Mouse (Mus musculus) heart, embryonic 13.5 days (tissue): ENCODE results near the gene Sik2. TPM values are rescaled to one million over a fixed set of nuclear protein-coding genes. Genes with fewer than 3 reads are reported as not detected.

Experiments
- ATAC-seq: fragments of 200-750 bp; cut with Nextera tagmentation; 2 replicates; pipeline ENCODE4 v1.8.0; 2017; ENCODE audit warnings: moderate TSS enrichment; ENCODE audit not compliant: insufficient number of reproducible peaks, low FRiP score, low TSS enrichment; ENCODE audit errors: extremely low read depth
- H3K27ac ChIP-seq: fragments of 300-500 bp; sonication (generic); replicated peaks from 2 replicates; pipeline ENCODE4 v1.5.1; 2015; ENCODE audit warnings: moderate library complexity, mild to moderate bottlenecking, inconsistent platforms
- H3K27me3 ChIP-seq: fragments of 300-500 bp; sonication (generic); replicated peaks from 2 replicates; pipeline ENCODE4 v1.6.1; 2015; ENCODE audit warnings: mild to moderate bottlenecking, inconsistent platforms
- H3K36me3 ChIP-seq: fragments of 300-500 bp; sonication (generic); 2 replicates; pipeline ENCODE4 v1.6.1; 2015; ENCODE audit warnings: mild to moderate bottlenecking, inconsistent platforms
- H3K4me1 ChIP-seq: fragments of 300-500 bp; sonication (generic); 2 replicates; pipeline ENCODE4 v1.6.1; 2015; ENCODE audit warnings: inconsistent platforms
- H3K4me2 ChIP-seq: fragments of 300-500 bp; sonication (generic); 2 replicates; pipeline ENCODE4 v1.6.1; 2015; ENCODE audit warnings: inconsistent platforms, mild to moderate bottlenecking, moderate library complexity
- H3K4me3 ChIP-seq: fragments of 300-500 bp; sonication (generic); 2 replicates; pipeline ENCODE4 v1.5.1; 2015; ENCODE audit warnings: moderate library complexity, mild to moderate bottlenecking, inconsistent platforms
- H3K9ac ChIP-seq: fragments of 300-500 bp; sonication (generic); 2 replicates; pipeline ENCODE4 v1.6.1; 2015; ENCODE audit warnings: inconsistent platforms, mild to moderate bottlenecking, moderate library complexity
- H3K9me3 ChIP-seq: fragments of 300-500 bp; sonication (generic); 2 replicates; pipeline ENCODE4 v1.6.1; 2016; ENCODE audit warnings: inconsistent platforms
- WGBS: fragments of 180-500 bp; shearing (Covaris S2); methylation state at CpG from one replicate; pipeline ENCODE4 v1.1.7; 2015; ENCODE audit warnings: mixed read lengths; 5-methylcytosine and 5-hydroxymethylcytosine counted together
- polyA plus RNA-seq: library from polyadenylated mRNA; unstranded; fragments of >200 nt; fragmentation: Nextera tagmentation; extraction: Ambion mirVana; gene quantifications from 2 replicates; pipeline ENCODE4 v1.2.1, GENCODE M21; 2015

The Sik2 gene
- polyA plus RNA-seq, 1 experiment from 2014 or later, result 13.4 TPM

DNA sequence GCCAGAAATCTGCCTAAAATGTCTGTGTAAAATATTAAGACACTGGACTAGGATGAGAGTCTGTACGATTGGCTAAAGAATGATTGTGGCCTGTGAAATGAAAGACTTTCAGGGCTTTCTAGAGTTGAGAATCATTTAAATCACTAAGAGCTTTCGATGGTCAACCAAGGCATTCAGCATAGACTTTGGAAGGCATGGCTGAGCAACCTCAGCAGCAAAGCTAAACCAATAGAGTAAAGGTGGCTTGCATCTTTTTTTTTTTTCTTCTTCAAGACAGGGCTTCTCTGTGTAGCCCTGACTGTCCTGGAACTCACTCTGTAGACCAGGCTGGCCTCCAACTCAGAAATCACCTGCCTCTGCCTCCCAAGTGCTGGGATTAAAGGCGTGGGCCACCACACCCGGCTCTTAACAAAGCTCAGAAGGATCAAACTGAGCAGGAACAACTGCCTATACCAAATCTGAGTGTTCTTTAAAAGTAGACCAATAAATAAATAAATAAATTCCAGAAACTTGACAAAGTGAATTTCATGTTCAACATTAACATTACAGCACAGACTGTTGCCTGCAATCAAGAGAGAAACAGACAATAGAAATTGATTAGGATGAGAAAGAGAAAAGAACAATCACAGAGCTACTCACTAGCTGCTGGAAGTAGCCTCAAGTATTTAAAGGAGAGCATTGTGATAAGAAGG lies 27.2 kb downstream of the Sik2 start:
- Histone ChIP-seq H3K9ac (no peak overlapping the region), H3K4me1 (no peaks in the 10 kb centered on the region), H3K4me2 (no peak overlapping the region), H3K9me3 (no peaks in the 10 kb centered on the region), H3K36me3 (no peaks in the 10 kb centered on the region), H3K27me3 (no peaks in the 10 kb centered on the region), H3K27ac (no peak overlapping the region), H3K4me3 (no peak overlapping the region)
- 89% methylated on average over 4 of the region's 4 CpGs for WGBS
- ATAC-seq, result no peak

DNA sequence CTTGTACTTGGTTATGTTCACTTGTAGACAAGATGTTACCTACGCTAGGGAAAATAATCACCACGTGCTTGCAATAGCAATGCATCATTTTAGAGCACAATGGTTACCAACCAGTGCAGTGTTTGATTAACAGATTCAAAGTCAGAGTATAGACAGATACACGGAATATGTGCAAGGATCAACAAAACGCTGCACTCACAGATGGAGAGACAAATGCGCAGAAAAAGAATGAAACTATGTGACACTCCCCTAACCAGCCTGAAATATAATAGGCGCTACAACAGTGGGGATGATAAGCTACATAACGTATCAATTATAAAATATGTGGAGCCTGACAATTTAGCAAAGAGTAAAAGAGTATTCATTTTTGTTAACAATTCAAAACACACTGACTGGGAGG lies 34.2 kb downstream of the Sik2 start:
- H3K4me3 ChIP-seq, result no peak overlapping the region
- peaks cover 8% of the 10 kb centered on the region; the same call in 1 of the 2 replicates for H3K4me1 ChIP-seq
- H3K36me3 ChIP-seq, result no peaks in the 10 kb centered on the region
- H3K27me3 ChIP-seq, result no peaks in the 10 kb centered on the region
- no peak for ATAC-seq
- H3K9me3 ChIP-seq, result no peaks in the 10 kb centered on the region
- H3K27ac ChIP-seq, result no peak overlapping the region
- H3K9ac ChIP-seq, result no peak overlapping the region
- no peak overlapping the region for H3K4me2 ChIP-seq
- 86% methylated on average over 7 of the region's 7 CpGs for WGBS

GRCm38 (mm10) chr9:50970413-50970812 lies 38.5 kb downstream of the Sik2 start:
- Histone ChIP-seq H3K36me3 (no peaks in the 10 kb centered on the region), H3K4me3 (no peak overlapping the region), H3K4me2 (no peak overlapping the region), H3K27ac (no peak overlapping the region), H3K9ac (no peak overlapping the region), H3K9me3 (no peaks in the 10 kb centered on the region), H3K4me1 (peaks cover 12% of the 10 kb centered on the region; the same call in 1 of the 2 replicates), H3K27me3 (no peaks in the 10 kb centered on the region)
- WGBS, result 60% methylated on average over 4 of the region's 4 CpGs
- no peak for ATAC-seq

DNA sequence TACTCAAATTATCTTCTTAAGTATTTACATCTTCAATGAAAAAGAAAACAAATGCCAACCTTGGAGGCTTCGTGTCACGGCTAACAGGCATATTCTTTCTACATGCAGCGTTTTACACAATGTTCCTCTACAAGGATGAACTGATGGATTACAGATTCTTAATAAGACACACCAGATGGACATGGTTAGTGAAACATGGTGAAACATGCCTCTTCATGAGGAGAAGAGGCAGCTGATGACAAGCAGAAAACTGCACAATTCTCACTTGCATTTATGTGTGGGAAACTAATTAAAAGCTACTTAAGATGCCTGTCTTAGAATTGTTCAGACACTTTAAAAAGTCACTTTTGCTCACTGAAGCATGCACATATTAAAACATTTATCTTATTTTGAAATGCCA lies 39.6 kb downstream of the Sik2 start:
- no peak overlapping the region for H3K4me3 ChIP-seq
- H3K4me2 ChIP-seq, result no peak overlapping the region
- no peaks in the 10 kb centered on the region for H3K27me3 ChIP-seq
- H3K4me1 ChIP-seq, result peaks cover 12% of the 10 kb centered on the region; the same call in 1 of the 2 replicates
- no peak for ATAC-seq
- no peak overlapping the region for H3K27ac ChIP-seq
- H3K9me3 ChIP-seq, result no peaks in the 10 kb centered on the region
- no peak overlapping the region for H3K9ac ChIP-seq
- 95% methylated on average over 3 of the region's 3 CpGs for WGBS
- H3K36me3 ChIP-seq, result no peaks in the 10 kb centered on the region

DNA sequence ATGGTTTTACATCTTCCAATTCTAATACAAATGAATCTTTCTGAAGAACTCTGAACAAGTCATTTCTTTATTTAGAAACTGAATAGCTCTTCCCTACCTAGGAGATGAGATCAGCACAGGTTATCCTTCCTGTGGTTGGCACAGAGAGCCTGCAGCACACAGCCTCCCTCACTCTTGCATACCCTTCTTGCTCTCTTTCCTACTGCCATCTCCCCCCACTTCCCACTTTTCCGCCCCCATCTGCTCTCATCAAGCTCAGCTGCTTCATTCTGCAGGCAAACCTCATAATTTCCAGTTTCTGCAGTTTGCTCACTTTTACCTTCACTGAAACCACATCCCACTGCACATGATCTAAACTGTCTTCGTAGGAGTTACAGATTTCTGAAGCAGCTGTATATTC lies 42.6 kb downstream of the Sik2 start:
- WGBS, result 74% methylated on average over 2 of the region's 2 CpGs
- H3K27ac ChIP-seq, result no peak overlapping the region
- H3K36me3 ChIP-seq, result no peaks in the 10 kb centered on the region
- H3K9me3 ChIP-seq, result no peaks in the 10 kb centered on the region
- peaks cover 12% of the 10 kb centered on the region; the same call in 1 of the 2 replicates for H3K4me1 ChIP-seq
- no peak overlapping the region for H3K4me3 ChIP-seq
- no peak for ATAC-seq
- no peaks in the 10 kb centered on the region for H3K27me3 ChIP-seq
- H3K9ac ChIP-seq, result no peak overlapping the region
- H3K4me2 ChIP-seq, result no peak overlapping the region

DNA sequence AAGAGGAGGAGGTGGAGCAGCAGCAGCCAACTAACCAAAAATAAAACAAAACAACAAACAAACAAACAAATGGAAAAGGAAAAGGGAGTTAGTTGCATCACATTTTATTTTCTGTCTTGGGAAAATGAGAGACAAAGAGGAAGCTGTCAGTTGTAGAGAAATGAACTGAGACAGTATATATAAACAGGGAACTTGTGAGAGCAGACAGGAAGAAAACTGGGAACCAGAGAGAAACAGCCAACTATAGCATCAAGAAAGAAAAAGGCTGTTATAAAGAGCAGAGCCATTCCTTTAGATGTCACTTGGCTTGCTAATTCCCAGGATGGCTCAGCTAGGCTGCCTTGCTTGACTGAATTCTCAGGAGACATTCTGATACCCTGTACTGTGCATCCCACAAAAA lies 43.5 kb downstream of the Sik2 start:
- no peak overlapping the region for H3K9ac ChIP-seq
- no peaks in the 10 kb centered on the region for H3K36me3 ChIP-seq
- ATAC-seq, result no peak
- H3K4me2 ChIP-seq, result no peak overlapping the region
- H3K27ac ChIP-seq, result no peak overlapping the region
- H3K4me1 ChIP-seq, result 0 out of 2 replicates have a peak, but pooled peaks cover 5% of the 10 kb centered on the region
- H3K4me3 ChIP-seq, result no peak overlapping the region
- no peaks in the 10 kb centered on the region for H3K9me3 ChIP-seq
- H3K27me3 ChIP-seq, result no peaks in the 10 kb centered on the region

DNA sequence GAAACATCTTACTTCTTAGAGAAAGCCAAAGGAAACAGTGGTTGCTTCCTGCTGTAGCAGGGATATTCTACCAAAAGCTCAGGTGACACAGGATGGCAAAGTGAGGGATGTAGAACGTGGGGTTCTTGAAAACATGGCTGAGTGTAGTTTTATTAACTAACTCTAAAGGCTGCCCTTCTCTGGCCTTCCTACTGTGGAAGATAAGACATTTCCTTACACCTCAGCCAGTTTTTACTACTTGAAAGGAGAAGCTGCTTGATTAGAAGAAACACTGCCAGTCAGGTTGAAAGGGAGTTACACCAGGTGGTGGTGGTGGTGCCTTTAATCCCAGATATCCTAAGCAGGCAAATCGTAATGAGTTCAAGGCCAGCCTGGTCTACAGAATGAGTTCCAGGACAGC lies 44.0 kb downstream of the Sik2 start:
- Histone ChIP-seq H3K9me3 (no peaks in the 10 kb centered on the region), H3K4me3 (no peak overlapping the region), H3K36me3 (no peaks in the 10 kb centered on the region), H3K4me1 (0 out of 2 replicates have a peak, but pooled peaks cover 5% of the 10 kb centered on the region), H3K4me2 (no peak overlapping the region), H3K9ac (no peak overlapping the region), H3K27ac (no peak overlapping the region), H3K27me3 (no peaks in the 10 kb centered on the region)
- ATAC-seq, result no peak
- 65% methylated on average over 2 of the region's 2 CpGs for WGBS

DNA sequence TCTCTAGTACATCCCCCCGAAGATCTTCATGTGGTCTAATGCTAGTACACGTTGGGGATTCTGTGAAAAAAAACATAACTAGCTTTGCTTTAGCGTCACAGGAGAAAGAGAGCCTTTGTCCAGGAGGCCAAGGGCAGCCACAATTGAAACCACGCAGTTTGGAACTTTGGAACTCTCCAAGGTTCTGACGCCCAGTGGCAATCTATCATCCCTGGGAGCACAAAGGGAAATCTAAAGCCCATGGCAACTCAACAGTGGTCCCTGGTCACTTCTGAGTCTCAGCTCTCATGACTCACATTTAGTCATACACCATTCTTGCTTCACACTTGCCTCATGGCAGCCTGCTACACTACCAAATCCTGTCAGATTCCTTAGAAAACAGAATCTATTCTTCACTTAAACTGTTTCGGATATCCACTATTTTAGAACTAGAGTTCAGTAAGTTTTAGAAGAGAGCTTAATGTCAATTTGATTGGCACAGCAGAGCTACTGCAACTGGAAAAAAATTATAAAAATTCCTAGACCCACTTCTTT lies 50.9 kb downstream of the Sik2 start:
- Histone ChIP-seq H3K36me3 (peaks cover 9% of the 10 kb centered on the region), H3K4me2 (no peak overlapping the region), H3K9me3 (0 out of 2 replicates have a peak, but pooled peaks cover 6% of the 10 kb centered on the region), H3K27me3 (no peaks in the 10 kb centered on the region), H3K9ac (no peak overlapping the region), H3K4me3 (no peak overlapping the region), H3K4me1 (no peaks in the 10 kb centered on the region), H3K27ac (no peak overlapping the region)
- no peak for ATAC-seq
- 50% methylated on average over 6 of the region's 6 CpGs for WGBS

GRCm38 (mm10) chr9:50955176-50955575 lies 53.7 kb downstream of the Sik2 start:
- Histone ChIP-seq H3K27me3 (no peaks in the 10 kb centered on the region), H3K4me2 (no peak overlapping the region), H3K9ac (no peak overlapping the region), H3K4me1 (no peaks in the 10 kb centered on the region), H3K9me3 (0 out of 2 replicates have a peak, but pooled peaks cover 6% of the 10 kb centered on the region), H3K4me3 (no peak overlapping the region), H3K27ac (no peak overlapping the region), H3K36me3 (peaks cover 12% of the 10 kb centered on the region)
- no peak for ATAC-seq
- 95% methylated on average over 3 of the region's 3 CpGs for WGBS

DNA sequence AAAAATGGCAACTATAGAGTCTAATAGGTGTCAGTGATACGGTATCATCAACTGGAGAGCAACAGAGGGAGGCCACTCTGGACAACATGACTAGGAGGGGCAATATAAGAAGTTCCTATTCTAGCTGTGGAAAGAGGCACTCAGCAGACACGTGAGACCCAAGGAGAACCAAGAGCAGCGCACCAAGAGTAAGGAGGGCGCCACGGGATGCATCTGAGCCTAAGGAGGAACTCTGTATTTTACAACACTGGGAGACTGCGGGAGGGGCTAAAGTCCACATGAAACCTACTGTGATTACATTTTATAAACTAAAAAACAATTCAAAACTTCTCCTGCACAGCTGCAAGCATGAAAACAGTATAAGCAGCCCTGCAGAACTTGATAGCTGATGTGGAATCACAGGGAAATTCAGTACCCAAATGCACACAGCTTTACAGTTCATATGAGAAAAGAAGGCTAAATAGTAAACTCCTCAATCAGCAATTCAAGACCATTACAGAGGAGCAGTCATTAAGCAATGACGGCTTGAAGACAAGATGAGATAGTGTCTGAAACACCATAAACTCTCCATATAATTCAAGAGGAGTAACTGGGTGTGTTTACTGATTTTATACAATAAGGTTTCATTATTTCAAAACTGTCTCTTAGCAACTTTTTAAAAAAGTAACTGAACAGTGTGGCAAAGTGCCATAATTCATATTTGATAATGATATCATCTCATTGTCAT lies 60.6 kb downstream of the Sik2 start:
- ATAC-seq, result no peak
- H3K4me1 ChIP-seq, result no peaks in the 10 kb centered on the region
- WGBS, result 88% methylated on average over 7 of the region's 7 CpGs

GRCm38 (mm10) chr9:50946338-50946737 lies 62.5 kb downstream of the Sik2 start:
- 44% methylated on average over 1 of the region's 1 CpGs for WGBS
- no peak for ATAC-seq

More for the DNA sequence above, 60.6 kb downstream of the Sik2 start:
- H3K9me3 ChIP-seq, result no peaks in the 10 kb centered on the region
- no peak overlapping the region for H3K9ac ChIP-seq
- no peaks in the 10 kb centered on the region for H3K27me3 ChIP-seq
- no peak overlapping the region for H3K4me3 ChIP-seq
- no peak overlapping the region for H3K27ac ChIP-seq
- no peak overlapping the region for H3K4me2 ChIP-seq
- H3K36me3 ChIP-seq, result peaks cover 3% of the 10 kb centered on the region; the same call in 1 of the 2 replicates

More at GRCm38 (mm10) chr9:50946338-50946737, 62.5 kb downstream of the Sik2 start:
- Histone ChIP-seq H3K9ac (no peak overlapping the region), H3K9me3 (no peaks in the 10 kb centered on the region), H3K4me2 (no peak overlapping the region), H3K27ac (no peak overlapping the region), H3K4me1 (no peaks in the 10 kb centered on the region), H3K4me3 (no peak overlapping the region), H3K36me3 (no peaks in the 10 kb centered on the region), H3K27me3 (no peaks in the 10 kb centered on the region)
